Mouse (Mus musculus) ES-E14 (cell line): ENCODE measurements at regions not wholly inside any gene's neighbourhood (a gene's known extent, or its start where the extent isn't known, plus 50 kb on each side); places are given as distances from the start of the nearest gene placed in this dataset.

Experiments
- CHD2 ChIP-seq: IDR thresholded peaks from 2 replicates; pipeline ENCODE4 v1.6.1; 2014; ENCODE audit warnings: mild to moderate bottlenecking, low read depth, low read length, inconsistent platforms
- HCFC1 ChIP-seq: IDR thresholded peaks from 2 replicates; pipeline ENCODE4 v1.6.1; 2012; ENCODE audit warnings: low read length, inconsistent platforms, borderline replicate concordance; ENCODE audit not compliant: insufficient read depth
- MAFK ChIP-seq: IDR thresholded peaks from 2 replicates; pipeline ENCODE4 v1.6.1; 2014; ENCODE audit warnings: mild to moderate bottlenecking, low read depth, low read length, inconsistent platforms; ENCODE audit not compliant: insufficient read depth
- ZC3H11A ChIP-seq: IDR thresholded peaks from 2 replicates; pipeline ENCODE4 v1.6.1; 2012; ENCODE audit warnings: low read depth, mild to moderate bottlenecking, inconsistent platforms, low read length, borderline replicate concordance
- ZNF384 ChIP-seq: IDR thresholded peaks from 2 replicates; pipeline ENCODE4 v1.6.1; 2012; ENCODE audit warnings: low read depth, low read length, inconsistent platforms

- TF ChIP-seq ZNF384 = no peak
- TF ChIP-seq CHD2 = no peak
- TF ChIP-seq MAFK = no peak
- no peak for TF ChIP-seq ZC3H11A
- TF ChIP-seq HCFC1 = no peak
These were observed 106.7 kb upstream of the Syndig1 start for GRCm38 (mm10) chr2:149722342-149722741.
